Mouse (Mus musculus): ENCODE data around the gene Gm5134. TPM values are rescaled to one million over a fixed set of nuclear protein-coding genes. Genes with fewer than 3 reads are reported as not detected.

The Gm5134 gene
- polyA plus RNA-seq, 1 experiment from 2014 or later, result not detected

GRCm38 (mm10) chr10:75995463-75995862, 41.1 kb downstream of the Gm5134 start:
- H3K4me3 ChIP-seq (ENCODE audit: low read depth, low read length), result no peak overlapping the region
- no peak overlapping the region for H3K4me2 ChIP-seq (replicated peaks; ENCODE audit: low read depth, low read length)
- H3K4me1 ChIP-seq (ENCODE audit: insufficient read depth, low read depth, low read length), result no peaks in the 10 kb centered on the region
- no peak for TF ChIP-seq CTCF (IDR thresholded peaks at IDR 0.05)
- no peak for TF ChIP-seq EP300 (IDR thresholded peaks at IDR 0.05)
- no peaks in the 10 kb centered on the region for H3K36me3 ChIP-seq (ENCODE audit: insufficient read depth, low read length)
- ATAC-seq (no peak), DNase-seq (ENCODE audit: low spot score) (no peak)
- H3K9ac ChIP-seq (replicated peaks; ENCODE audit: low read depth), result no peak overlapping the region
- no peak overlapping the region for H3K27ac ChIP-seq (ENCODE audit: low read length)
- WGBS, result 83% methylated on average over 11 of the region's 11 CpGs
- no peaks in the 10 kb centered on the region for H3K27me3 ChIP-seq (replicated peaks; ENCODE audit: insufficient read depth, low read length)
- H3K9me3 ChIP-seq (ENCODE audit: low read length), result no peaks in the 10 kb centered on the region

DNA sequence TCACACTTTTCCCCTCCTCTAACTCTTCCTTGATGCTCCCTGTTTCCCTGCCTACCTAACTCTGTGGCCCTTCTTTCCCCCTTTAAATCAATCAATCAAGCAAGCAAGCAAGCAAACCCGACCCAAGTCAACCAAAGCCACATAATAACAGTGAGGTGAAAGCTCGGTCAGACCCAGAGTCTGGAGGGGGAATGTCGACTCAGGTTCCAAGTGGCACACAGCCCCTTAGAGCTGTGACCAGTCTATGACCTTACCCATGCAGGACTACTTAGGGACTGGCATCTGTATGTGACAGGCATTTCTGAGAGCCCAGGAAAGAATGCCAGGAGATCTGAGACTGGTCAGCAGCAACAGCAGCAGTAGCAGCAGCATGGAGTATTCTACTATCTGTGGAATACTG, 42.0 kb downstream of the Gm5134 start:
- Histone ChIP-seq H3K4me3 (ENCODE audit: low read depth, low read length) (no peak overlapping the region), H3K9ac (replicated peaks; ENCODE audit: low read depth) (no peak overlapping the region), H3K36me3 (ENCODE audit: insufficient read depth, low read length) (no peaks in the 10 kb centered on the region), H3K4me2 (replicated peaks; ENCODE audit: low read depth, low read length) (no peak overlapping the region), H3K4me1 (ENCODE audit: insufficient read depth, low read depth, low read length) (no peaks in the 10 kb centered on the region), H3K9me3 (ENCODE audit: low read length) (no peaks in the 10 kb centered on the region), H3K27me3 (replicated peaks; ENCODE audit: insufficient read depth, low read length) (no peaks in the 10 kb centered on the region), H3K27ac (ENCODE audit: low read length) (no peak overlapping the region)
- DNase-seq (ENCODE audit: low spot score) (no peak), ATAC-seq (no peak)
- no peak for TF ChIP-seq EP300 (IDR thresholded peaks at IDR 0.05)
- 15% methylated on average over 3 of the region's 3 CpGs for WGBS

- WGBS, result 41% methylated on average over 7 of the region's 7 CpGs
- H3K4me2 ChIP-seq (replicated peaks; ENCODE audit: low read depth, low read length), result no peak overlapping the region
- no peaks in the 10 kb centered on the region for H3K36me3 ChIP-seq (ENCODE audit: insufficient read depth, low read length)
- no peak overlapping the region for H3K27ac ChIP-seq (ENCODE audit: low read length)
- H3K9me3 ChIP-seq (ENCODE audit: low read length), result no peaks in the 10 kb centered on the region
- no peak overlapping the region for H3K9ac ChIP-seq (replicated peaks; ENCODE audit: low read depth)
- no peak overlapping the region for H3K4me3 ChIP-seq (ENCODE audit: low read depth, low read length)
- ATAC-seq (no peak), DNase-seq (ENCODE audit: low spot score) (no peak)
- H3K27me3 ChIP-seq (replicated peaks; ENCODE audit: insufficient read depth, low read length), result no peaks in the 10 kb centered on the region
- no peaks in the 10 kb centered on the region for H3K4me1 ChIP-seq (ENCODE audit: insufficient read depth, low read depth, low read length)
- TF ChIP-seq CTCF (IDR thresholded peaks at IDR 0.05), result no peak
- no peak for TF ChIP-seq EP300 (IDR thresholded peaks at IDR 0.05)
Observed at GRCm38 (mm10) chr10:76001160-76001559, 46.8 kb downstream of the Gm5134 start.

DNA sequence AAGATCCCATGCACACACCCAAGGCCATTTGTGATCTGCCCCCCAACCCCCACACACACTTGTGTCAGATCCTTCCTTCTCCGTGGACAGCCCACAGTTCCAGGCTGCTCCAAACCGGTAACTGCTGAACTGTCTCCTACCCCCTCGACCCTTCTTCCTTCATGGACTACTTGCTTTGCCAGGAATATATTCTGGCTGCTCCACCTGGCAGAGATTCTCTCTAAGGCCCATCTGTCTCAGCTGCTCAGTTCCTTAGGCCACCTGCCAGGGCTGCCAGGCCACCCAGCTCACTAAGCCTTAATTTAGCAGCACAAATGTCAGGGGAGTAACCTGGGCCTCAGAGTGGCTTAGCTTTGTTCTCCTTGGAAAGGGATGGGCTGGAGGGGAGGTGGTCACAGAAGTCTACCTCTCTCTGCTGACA, 47.8 kb downstream of the Gm5134 start:
- TF ChIP-seq CTCF (IDR thresholded peaks at IDR 0.05) (no peak), EP300 (IDR thresholded peaks at IDR 0.05) (no peak)

GRCm38 (mm10) chr10:76002615-76003014, 48.3 kb downstream of the Gm5134 start:
- WGBS, result 50% methylated on average over 2 of the region's 2 CpGs
- ATAC-seq (no peak), DNase-seq (ENCODE audit: low spot score) (no peak)
- no peak overlapping the region for H3K27ac ChIP-seq (ENCODE audit: low read length)
- no peak overlapping the region for H3K4me2 ChIP-seq (replicated peaks; ENCODE audit: low read depth, low read length)
- no peaks in the 10 kb centered on the region for H3K36me3 ChIP-seq (ENCODE audit: insufficient read depth, low read length)
- H3K9ac ChIP-seq (replicated peaks; ENCODE audit: low read depth), result no peak overlapping the region
- H3K4me3 ChIP-seq (ENCODE audit: low read depth, low read length), result no peak overlapping the region
- no peaks in the 10 kb centered on the region for H3K9me3 ChIP-seq (ENCODE audit: low read length)
- TF ChIP-seq CTCF (IDR thresholded peaks at IDR 0.05), result no peak
- TF ChIP-seq EP300 (IDR thresholded peaks at IDR 0.05), result no peak
- no peaks in the 10 kb centered on the region for H3K4me1 ChIP-seq (ENCODE audit: insufficient read depth, low read depth, low read length)
- no peaks in the 10 kb centered on the region for H3K27me3 ChIP-seq (replicated peaks; ENCODE audit: insufficient read depth, low read length)

More for the DNA sequence above, 47.8 kb downstream of the Gm5134 start:
- DNase-seq (ENCODE audit: low spot score), result no peak
- Histone ChIP-seq H3K4me2 (replicated peaks; ENCODE audit: low read depth, low read length) (no peak overlapping the region), H3K9ac (replicated peaks; ENCODE audit: low read depth) (no peak overlapping the region), H3K4me1 (ENCODE audit: insufficient read depth, low read depth, low read length) (no peaks in the 10 kb centered on the region), H3K9me3 (ENCODE audit: low read length) (no peaks in the 10 kb centered on the region), H3K27me3 (replicated peaks; ENCODE audit: insufficient read depth, low read length) (no peaks in the 10 kb centered on the region), H3K4me3 (ENCODE audit: low read depth, low read length) (no peak overlapping the region), H3K27ac (ENCODE audit: low read length) (no peak overlapping the region), H3K36me3 (ENCODE audit: insufficient read depth, low read length) (no peaks in the 10 kb centered on the region)
- ATAC-seq, result no peak
- 21% methylated on average over 3 of the region's 3 CpGs for WGBS

GRCm38 (mm10) chr10:76003221-76003620, 48.9 kb downstream of the Gm5134 start:
- Histone ChIP-seq H3K4me1 (ENCODE audit: insufficient read depth, low read depth, low read length) (no peaks in the 10 kb centered on the region), H3K27me3 (replicated peaks; ENCODE audit: insufficient read depth, low read length) (no peaks in the 10 kb centered on the region), H3K4me2 (replicated peaks; ENCODE audit: low read depth, low read length) (no peak overlapping the region), H3K9me3 (ENCODE audit: low read length) (no peaks in the 10 kb centered on the region), H3K27ac (ENCODE audit: low read length) (no peak overlapping the region), H3K36me3 (ENCODE audit: insufficient read depth, low read length) (no peaks in the 10 kb centered on the region), H3K9ac (replicated peaks; ENCODE audit: low read depth) (no peak overlapping the region), H3K4me3 (ENCODE audit: low read depth, low read length) (no peak overlapping the region)
- DNase-seq (ENCODE audit: low spot score) (no peak), ATAC-seq (no peak)
- WGBS, result 91% methylated on average over 2 of the region's 2 CpGs
- TF ChIP-seq EP300 (IDR thresholded peaks at IDR 0.05) (no peak), CTCF (IDR thresholded peaks at IDR 0.05) (no peak)

GRCm38 (mm10) chr10:76006385-76006784, 52.1 kb downstream of the Gm5134 start:
- Histone ChIP-seq H3K4me1 (ENCODE audit: insufficient read depth, low read depth, low read length) (no peaks in the 10 kb centered on the region), H3K27ac (ENCODE audit: low read length) (no peak overlapping the region), H3K9me3 (ENCODE audit: low read length) (no peaks in the 10 kb centered on the region), H3K27me3 (replicated peaks; ENCODE audit: insufficient read depth, low read length) (no peaks in the 10 kb centered on the region), H3K9ac (replicated peaks; ENCODE audit: low read depth) (no peak overlapping the region), H3K4me2 (replicated peaks; ENCODE audit: low read depth, low read length) (no peak overlapping the region), H3K4me3 (ENCODE audit: low read depth, low read length) (no peak overlapping the region), H3K36me3 (ENCODE audit: insufficient read depth, low read length) (no peaks in the 10 kb centered on the region)
- no peak for TF ChIP-seq EP300 (IDR thresholded peaks at IDR 0.05)
- TF ChIP-seq CTCF (IDR thresholded peaks at IDR 0.05), result no peak
- 86% methylated on average over 6 of the region's 6 CpGs for WGBS
- DNase-seq (ENCODE audit: low spot score), result no peak
- no peak for ATAC-seq

All from lung, postnatal 0 days (tissue).